ENCODE assay signal across 26 mouse cellular contexts in the genomic region with DNA sequence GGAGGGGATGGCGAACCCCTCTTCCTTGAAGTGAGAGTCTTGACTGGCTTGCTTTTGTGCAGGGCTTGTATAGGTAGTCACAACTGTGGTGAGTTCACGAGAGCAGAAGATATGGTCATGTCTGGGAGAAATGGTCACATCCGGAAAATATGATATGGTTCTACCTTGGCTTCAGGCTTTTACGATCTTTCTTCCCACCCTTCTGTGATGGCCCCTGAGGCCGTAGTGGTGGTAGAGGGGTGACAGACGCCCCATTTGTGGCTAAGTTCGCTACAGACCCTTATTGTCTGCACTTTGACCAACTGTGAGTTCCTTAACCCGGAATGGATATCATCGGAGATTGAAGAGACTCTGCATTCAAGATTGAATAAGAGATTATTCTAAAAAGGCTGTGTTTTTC.
"Had no signal": no experiment of that assay in that cellular context is flagged by ENCODE, and none has a peak within 500 bp of the region (broad histone marks: within the 10 kb centered on the region; RNA-seq: fewer than 3 reads in every experiment).

No protein-coding gene starts in this region.

- H3K27ac ChIP-seq: embryonic facial prominence, embryonic 10.5 days; embryonic facial prominence, embryonic 12.5 days; embryonic facial prominence, embryonic 13.5 days; embryonic facial prominence, embryonic 15.5 days; forebrain, embryonic 12.5 days; forebrain, embryonic 13.5 days; forebrain, embryonic 15.5 days; gastrocnemius, adult 2 months; heart, adult 2 months; heart, embryonic 10.5 days had no signal

- H3K9ac ChIP-seq: embryonic facial prominence, embryonic 12.5 days; embryonic facial prominence, embryonic 13.5 days; embryonic facial prominence, embryonic 15.5 days; forebrain, embryonic 12.5 days; forebrain, embryonic 13.5 days; forebrain, embryonic 15.5 days; forebrain, postnatal 0 days had no signal

- DNase-seq: cerebellum, adult 8-10 months; cerebellum, adult 9-10 months; cerebellum, adult 9-11 months; cerebellum, postnatal 10 days; cerebellum, postnatal 14 days; cerebellum, postnatal 25 days; cerebellum, postnatal 36 days; embryo, embryonic 11 days; forebrain, postnatal 0 days; gastrocnemius, adult 2 months; gastrocnemius, postnatal 10 days; gastrocnemius, postnatal 25 days; gastrocnemius, postnatal 36 days; heart, adult 18-20 months; heart, adult 2 months had no signal

- H3K4me2 ChIP-seq: embryonic facial prominence, embryonic 12.5 days; embryonic facial prominence, embryonic 13.5 days; embryonic facial prominence, embryonic 15.5 days; forebrain, embryonic 12.5 days; forebrain, embryonic 13.5 days; forebrain, embryonic 15.5 days had no signal

- H3K36me3 ChIP-seq: embryonic facial prominence, embryonic 10.5 days; embryonic facial prominence, embryonic 12.5 days; embryonic facial prominence, embryonic 13.5 days; embryonic facial prominence, embryonic 15.5 days; forebrain, embryonic 12.5 days; forebrain, embryonic 15.5 days; heart, embryonic 10.5 days had no signal

- H3K9me3 ChIP-seq: embryonic facial prominence, embryonic 10.5 days; embryonic facial prominence, embryonic 12.5 days; embryonic facial prominence, embryonic 13.5 days; embryonic facial prominence, embryonic 15.5 days; forebrain, embryonic 12.5 days; forebrain, embryonic 13.5 days; forebrain, embryonic 15.5 days; heart, embryonic 10.5 days had no signal

- H3K27me3 ChIP-seq: embryonic facial prominence, embryonic 12.5 days; embryonic facial prominence, embryonic 13.5 days; embryonic facial prominence, embryonic 15.5 days; forebrain, embryonic 15.5 days had no signal

- ATAC-seq: forebrain, embryonic 13.5 days; forebrain, embryonic 14.5 days; forebrain, embryonic 15.5 days; forebrain, embryonic 16.5 days; forebrain, postnatal 0 days had no signal

- H3K4me3 ChIP-seq: embryonic facial prominence, embryonic 10.5 days; embryonic facial prominence, embryonic 12.5 days; embryonic facial prominence, embryonic 13.5 days; embryonic facial prominence, embryonic 15.5 days; erythroblast, embryonic 14.5 days; forebrain, embryonic 12.5 days; forebrain, embryonic 13.5 days; forebrain, embryonic 15.5 days; gastrocnemius, adult 2 months; heart, adult 2 months; heart, embryonic 10.5 days had no signal

- H3K4me1 ChIP-seq: embryonic facial prominence, embryonic 12.5 days; embryonic facial prominence, embryonic 13.5 days; embryonic facial prominence, embryonic 15.5 days; forebrain, embryonic 12.5 days; forebrain, embryonic 13.5 days; forebrain, embryonic 15.5 days; heart, embryonic 10.5 days had no signal
